Mouse (Mus musculus) forebrain, postnatal 0 days (tissue): Measurements from ENCODE around the gene Nkx2-4. TPM values are rescaled to one million over a fixed set of nuclear protein-coding genes. Genes with fewer than 3 reads are reported as not detected.

Experiments used
- ATAC-seq: fragments of 200-750 bp; cut with Nextera tagmentation; 2 replicates; pipeline ENCODE4 v1.8.0; 2017; ENCODE audit warnings: mild to moderate bottlenecking, moderate library complexity
- DNase-seq: peaks from one replicate; pipeline ENCODE4 v3.0.0-alpha.2; 2015
- H3K27ac ChIP-seq: fragments of 300-500 bp; sonication (generic); 2 replicates; pipeline ENCODE4 v1.5.1; 2014; ENCODE audit warnings: low read depth, mild to moderate bottlenecking, antibody characterized with exemption, low read length, moderate library complexity, mixed read lengths
- H3K27me3 ChIP-seq: fragments of 300-500 bp; sonication (generic); 2 replicates; pipeline ENCODE4 v1.6.1; 2014; ENCODE audit warnings: mild to moderate bottlenecking, low read length, mixed read lengths; ENCODE audit not compliant: insufficient read depth
- H3K36me3 ChIP-seq: fragments of 300-500 bp; sonication (generic); 2 replicates; pipeline ENCODE4 v1.6.1; 2014; ENCODE audit warnings: mild to moderate bottlenecking, moderate library complexity; ENCODE audit not compliant: insufficient read depth
- H3K4me1 ChIP-seq: fragments of 300-500 bp; sonication (generic); 2 replicates; pipeline ENCODE4 v1.6.1; 2014; ENCODE audit warnings: antibody characterized with exemption; ENCODE audit not compliant: insufficient read depth
- H3K4me2 ChIP-seq: fragments of 300-500 bp; sonication (generic); 2 replicates; pipeline ENCODE4 v1.6.1; 2014; ENCODE audit warnings: low read depth, mild to moderate bottlenecking, moderate library complexity
- H3K4me3 ChIP-seq: fragments of 300-500 bp; sonication (generic); 2 replicates; pipeline ENCODE4 v1.5.1; 2014; ENCODE audit warnings: low read depth, low read length, mixed read lengths
- H3K9ac ChIP-seq: fragments of 300-500 bp; sonication (generic); 2 replicates; pipeline ENCODE4 v1.6.1; 2014; ENCODE audit warnings: mild to moderate bottlenecking
- H3K9me3 ChIP-seq: fragments of 300-500 bp; sonication (generic); 2 replicates; pipeline ENCODE4 v1.6.1; 2016; ENCODE audit warnings: low read length
- CTCF ChIP-seq: sonication (generic); IDR thresholded peaks from 2 replicates; pipeline ENCODE4 v1.5.1; 2016; ENCODE audit warnings: antibody characterized with exemption, control low read depth, low read depth
- WGBS: fragments of 180-500 bp; shearing (Covaris S2); extraction: QIAGEN DNeasy Blood & Tissue Kit; methylation state at CpG from one replicate; pipeline ENCODE4 v1.1.7; 2014; 5-methylcytosine and 5-hydroxymethylcytosine counted together
- polyA plus RNA-seq: library from polyadenylated mRNA; unstranded; fragments of >200 nt; fragmentation: Nextera tagmentation; extraction: Ambion mirVana; gene quantifications from 2 replicates; pipeline ENCODE4 v1.2.1, GENCODE M21; 2015
- total RNA-seq: library from RNA; depleted of rRNA; stranded (reverse); fragments of >200 nt; gene quantifications from 2 replicates; pipeline ENCODE4 v1.2.3, GENCODE M21; 2014

The Nkx2-4 gene
- total and polyA plus RNA-seq, 2 experiments from 2014 or later = 1.2 to 10.1 TPM

DNA sequence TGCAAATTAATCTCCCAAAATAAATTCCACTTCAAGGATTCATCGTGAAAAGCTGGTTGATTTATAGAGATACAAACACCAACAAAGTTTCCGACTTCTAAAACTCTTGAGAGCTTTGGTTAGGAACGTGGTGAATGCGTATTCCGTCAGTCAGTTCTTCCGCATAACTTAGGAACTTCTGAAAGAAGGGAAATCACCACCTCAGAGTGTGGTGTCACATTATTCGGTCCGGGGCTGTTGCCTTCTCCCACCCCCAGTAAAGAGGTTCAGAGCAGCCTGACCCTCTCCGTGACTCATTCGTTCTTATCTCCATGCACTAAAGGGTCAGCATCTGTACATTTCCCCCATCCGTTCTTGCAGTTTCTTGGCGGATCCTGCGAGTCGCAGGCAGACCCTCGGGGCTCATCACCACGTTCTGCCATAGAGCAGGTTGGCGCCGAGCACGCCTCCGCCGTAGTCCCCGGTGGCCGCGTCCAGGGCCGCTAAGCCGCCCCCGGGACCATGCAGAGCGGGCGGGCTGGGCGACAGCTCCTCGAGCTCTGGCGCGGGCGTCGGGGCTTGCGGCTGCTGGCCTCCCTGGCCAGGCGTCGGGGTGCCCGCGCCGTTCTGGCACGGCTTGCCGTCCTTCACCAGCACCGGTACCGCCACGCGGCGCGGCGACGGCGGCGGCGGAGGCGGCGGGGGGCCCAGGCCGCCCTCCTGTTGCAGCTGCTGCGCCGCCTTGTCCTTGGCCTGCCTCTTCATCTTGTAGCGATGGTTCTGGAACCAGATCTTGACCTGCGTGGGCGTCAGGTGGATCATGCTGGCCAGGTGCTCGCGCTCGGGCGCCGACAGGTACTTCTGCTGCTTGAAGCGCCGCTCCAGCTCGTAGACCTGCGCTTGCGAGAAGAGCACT lies 1.5 kb downstream of the Nkx2-4 start:
- H3K27me3 ChIP-seq = peaks cover 72% of the 10 kb centered on the region
- H3K4me1 ChIP-seq = no peaks in the 10 kb centered on the region
- H3K9me3 ChIP-seq = no peaks in the 10 kb centered on the region
- no peaks in the 10 kb centered on the region for H3K36me3 ChIP-seq
- no peak for TF ChIP-seq CTCF
- no peak overlapping the region for H3K9ac ChIP-seq
- 0 out of 2 replicates have a peak overlapping the region, but pooled peaks have one; percentile 9 for H3K4me3 ChIP-seq
- no peak for DNase-seq
- no peak overlapping the region for H3K4me2 ChIP-seq
- ATAC-seq = peak; percentile 38; the same call in 1 of the 2 replicates
- 2% methylated on average over 72 of the region's 72 CpGs for WGBS
- H3K27ac ChIP-seq = no peak overlapping the region

DNA sequence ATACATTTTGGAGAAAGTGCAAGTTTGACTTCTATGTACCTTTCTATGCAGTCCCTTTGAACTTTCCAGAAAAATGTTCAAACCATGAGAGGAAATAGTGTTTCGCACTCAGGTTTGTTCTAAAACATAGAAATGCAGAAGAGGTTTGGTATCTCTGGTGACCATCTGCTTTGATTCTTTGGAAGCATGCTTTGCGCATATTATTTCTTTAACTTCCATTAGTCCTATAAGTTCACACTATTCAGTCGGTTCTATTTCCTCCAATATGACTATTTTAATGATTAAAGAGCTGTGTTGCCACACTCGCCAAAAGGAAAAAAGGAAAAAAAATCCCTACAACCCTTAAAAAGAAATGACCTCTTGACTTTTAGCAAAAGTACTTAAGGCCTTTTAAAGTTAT lies 2.9 kb downstream of the Nkx2-4 start:
- DNase-seq (no peak), ATAC-seq (no peak)
- WGBS = 60% methylated on average over 4 of the region's 4 CpGs
- Histone ChIP-seq H3K4me2 (no peak overlapping the region), H3K27me3 (peaks cover 60% of the 10 kb centered on the region), H3K4me1 (no peaks in the 10 kb centered on the region), H3K4me3 (no peak overlapping the region), H3K9me3 (no peaks in the 10 kb centered on the region), H3K9ac (no peak overlapping the region), H3K27ac (no peak overlapping the region), H3K36me3 (no peaks in the 10 kb centered on the region)
- TF ChIP-seq CTCF = no peak

DNA sequence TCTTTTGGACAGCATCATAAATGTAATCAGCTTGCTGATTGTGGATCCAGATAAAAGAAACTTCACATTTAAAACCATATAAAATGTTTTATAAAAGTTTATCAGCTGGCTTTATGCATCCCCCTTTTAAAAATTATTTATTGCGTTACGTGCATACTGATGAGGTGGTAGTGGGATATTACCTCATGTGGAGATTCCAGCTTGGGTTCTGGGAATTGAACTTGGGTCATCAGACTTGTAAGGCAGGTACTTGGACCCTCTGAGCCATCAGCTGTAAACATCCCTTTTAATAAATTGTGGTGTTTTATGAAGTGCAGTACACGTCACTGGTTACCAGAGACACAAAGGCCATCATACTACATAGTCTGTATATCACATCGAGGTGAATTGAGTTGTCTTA lies 10.8 kb downstream of the Nkx2-4 start:
- H3K9me3 ChIP-seq = no peaks in the 10 kb centered on the region
- H3K27me3 ChIP-seq = peaks cover 3% of the 10 kb centered on the region
- DNase-seq = no peak
- no peak overlapping the region for H3K4me3 ChIP-seq
- no peak overlapping the region for H3K9ac ChIP-seq
- ATAC-seq = no peak
- no peak overlapping the region for H3K4me2 ChIP-seq
- H3K27ac ChIP-seq = no peak overlapping the region
- peaks cover 18% of the 10 kb centered on the region for H3K36me3 ChIP-seq
- no peak for TF ChIP-seq CTCF
- H3K4me1 ChIP-seq = no peaks in the 10 kb centered on the region
- WGBS = 49% methylated on average over 4 of the region's 4 CpGs

- H3K4me1 ChIP-seq = no peaks in the 10 kb centered on the region
- H3K27ac ChIP-seq = no peak overlapping the region
- no peak overlapping the region for H3K4me2 ChIP-seq
- 11% methylated on average over 2 of the region's 2 CpGs for WGBS
- no peak overlapping the region for H3K9ac ChIP-seq
- H3K4me3 ChIP-seq = no peak overlapping the region
- ATAC-seq = no peak; the same call in 1 of the 2 replicates
- no peaks in the 10 kb centered on the region for H3K9me3 ChIP-seq
- TF ChIP-seq CTCF = no peak
- peaks cover 18% of the 10 kb centered on the region for H3K36me3 ChIP-seq
- H3K27me3 ChIP-seq = no peaks in the 10 kb centered on the region; the same call in 1 of the 2 replicates
- DNase-seq = no peak
Observed at GRCm38 (mm10) chr2:147073962-147074361, 11.3 kb downstream of the Nkx2-4 start.

DNA sequence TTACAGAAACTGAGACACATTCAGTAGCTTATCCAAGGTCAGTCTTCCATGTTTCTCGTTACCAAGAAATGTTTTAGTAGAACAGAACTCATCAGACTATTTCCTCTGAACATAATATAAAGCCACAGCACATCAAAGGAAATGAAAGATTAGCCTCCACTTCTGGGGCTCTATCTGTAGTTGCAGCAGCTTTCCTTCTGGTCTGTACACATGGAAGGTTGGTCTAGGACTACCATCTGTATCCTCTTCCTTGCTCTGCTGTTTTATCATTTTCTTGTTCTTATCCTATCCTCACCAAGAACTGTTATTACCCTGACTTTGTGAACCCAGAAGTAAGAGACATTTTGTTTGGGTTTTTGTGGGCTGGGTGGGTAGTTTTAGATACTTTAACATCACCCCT lies 14.9 kb downstream of the Nkx2-4 start:
- peaks cover 11% of the 10 kb centered on the region; the same call in 1 of the 2 replicates for H3K36me3 ChIP-seq
- WGBS = 88% methylated on average over 1 of the region's 1 CpGs
- no peaks in the 10 kb centered on the region for H3K9me3 ChIP-seq
- H3K4me2 ChIP-seq = no peak overlapping the region
- H3K9ac ChIP-seq = no peak overlapping the region
- DNase-seq = no peak
- H3K4me3 ChIP-seq = no peak overlapping the region
- no peak overlapping the region for H3K27ac ChIP-seq
- no peaks in the 10 kb centered on the region for H3K4me1 ChIP-seq
- no peaks in the 10 kb centered on the region for H3K27me3 ChIP-seq
- no peak for TF ChIP-seq CTCF
- ATAC-seq = no peak

DNA sequence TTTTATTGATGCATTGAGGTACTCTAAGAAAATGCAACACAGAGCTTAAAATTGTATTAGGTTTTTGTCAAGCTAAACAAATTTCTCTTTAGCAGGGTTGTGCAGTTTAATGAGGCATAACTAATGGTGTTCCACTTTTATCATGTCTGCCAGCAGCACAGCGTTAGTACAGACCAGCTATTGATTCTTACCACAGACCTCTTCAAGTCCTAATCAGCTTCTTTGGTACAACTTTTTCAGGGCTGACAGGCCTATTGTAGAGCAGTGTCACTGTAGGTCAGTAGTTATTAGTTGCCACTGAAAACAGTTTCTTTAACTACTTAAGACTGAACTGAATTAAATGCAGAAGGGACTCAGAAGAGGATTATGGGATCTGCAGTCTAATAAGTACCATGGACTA lies 16.2 kb downstream of the Nkx2-4 start:
- Histone ChIP-seq H3K27me3 (no peaks in the 10 kb centered on the region), H3K9ac (no peak overlapping the region), H3K9me3 (no peaks in the 10 kb centered on the region), H3K4me2 (no peak overlapping the region), H3K4me3 (no peak overlapping the region), H3K4me1 (no peaks in the 10 kb centered on the region), H3K36me3 (peaks cover 14% of the 10 kb centered on the region), H3K27ac (no peak overlapping the region)
- WGBS = 5% methylated on average over 1 of the region's 1 CpGs
- ATAC-seq = no peak
- no peak for TF ChIP-seq CTCF
- no peak for DNase-seq

DNA sequence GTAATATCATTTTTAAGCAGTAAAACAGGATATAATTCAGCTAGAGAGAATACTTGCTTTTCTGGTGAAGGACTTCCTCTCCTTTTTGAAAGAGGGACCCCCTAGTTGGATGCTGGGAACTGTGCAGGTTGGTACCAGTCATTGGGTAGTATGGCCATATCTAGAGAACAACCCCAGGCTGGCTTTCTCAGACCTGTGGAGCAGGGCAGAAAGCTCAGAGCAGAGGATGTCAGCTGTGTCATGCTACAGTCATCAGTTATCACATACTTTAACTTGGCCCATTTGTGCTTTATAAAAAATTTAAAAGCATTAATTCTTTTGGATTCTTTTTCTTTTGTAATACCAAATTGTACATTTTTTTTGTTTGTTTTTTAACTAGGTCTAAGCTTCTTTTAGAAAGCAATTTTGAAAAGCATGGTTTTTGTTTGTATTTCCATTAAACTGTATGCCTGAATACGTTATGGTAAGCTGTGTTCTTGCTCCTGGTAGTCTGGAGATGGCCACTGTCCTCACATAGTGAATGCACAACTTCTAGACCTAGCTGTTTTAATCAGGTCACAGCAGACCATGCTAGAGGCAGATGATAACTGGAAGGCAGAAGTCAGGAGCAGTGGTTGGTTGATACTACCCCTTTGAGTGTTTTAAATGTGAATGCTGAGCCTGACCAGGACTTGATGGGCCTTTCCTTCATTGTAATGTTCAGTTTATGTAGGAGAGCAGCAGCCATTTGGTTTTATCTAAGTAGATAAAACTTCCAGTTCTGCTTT lies 17.6 kb downstream of the Nkx2-4 start:
- Histone ChIP-seq H3K4me3 (no peak overlapping the region), H3K4me1 (no peaks in the 10 kb centered on the region), H3K36me3 (peaks cover 14% of the 10 kb centered on the region), H3K9ac (no peak overlapping the region), H3K27ac (no peak overlapping the region), H3K27me3 (no peaks in the 10 kb centered on the region), H3K4me2 (no peak overlapping the region), H3K9me3 (no peaks in the 10 kb centered on the region)
- ATAC-seq (no peak), DNase-seq (no peak)
- WGBS = 90% methylated on average over 1 of the region's 1 CpGs
- no peak for TF ChIP-seq CTCF
